Mouse (Mus musculus): ENCODE data around the gene Itga11. TPM values are rescaled to one million over a fixed set of nuclear protein-coding genes. Genes with fewer than 3 reads are reported as not detected.

Gene Itga11
- polyA plus RNA-seq, 1 experiment: 0.47 TPM

DNA sequence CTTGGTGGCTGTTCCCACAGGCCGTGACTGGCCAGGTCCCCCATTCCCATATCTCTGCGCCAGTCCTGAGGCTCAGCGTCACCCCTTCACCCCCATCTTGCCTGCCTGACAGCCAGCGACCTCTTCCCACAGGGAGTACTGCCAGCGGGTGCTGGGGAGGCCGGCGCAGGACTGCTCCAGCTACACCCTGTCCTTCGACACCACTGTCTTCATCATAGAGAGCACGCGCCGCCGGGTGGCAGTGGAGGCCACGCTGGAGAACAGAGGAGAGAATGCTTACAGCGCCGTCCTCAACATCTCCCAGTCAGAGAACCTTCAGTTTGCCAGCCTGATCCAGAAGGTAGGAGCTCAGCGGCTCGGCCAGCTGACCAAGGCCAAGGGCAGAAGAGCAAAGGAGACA is 89.8 kb downstream of the Itga11 start:
- DNase-seq: no peak

DNA sequence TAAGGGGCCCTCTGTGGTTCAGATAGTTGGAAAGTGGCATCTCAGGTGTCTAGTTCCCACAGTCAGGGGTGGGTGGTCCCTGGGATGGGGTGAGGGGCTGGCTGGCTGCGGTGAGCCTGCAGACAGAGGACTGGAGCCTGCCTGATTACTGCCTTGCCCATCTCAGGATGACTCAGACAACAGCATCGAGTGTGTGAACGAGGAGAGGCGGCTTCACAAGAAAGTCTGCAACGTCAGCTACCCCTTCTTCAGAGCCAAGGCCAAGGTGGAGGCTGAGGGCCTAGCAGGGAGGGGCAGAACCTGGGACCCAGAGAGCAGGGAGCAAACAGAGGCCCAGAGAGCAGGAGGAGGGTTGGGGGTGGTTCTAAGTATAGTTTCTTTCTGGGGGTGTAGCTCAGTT is 90.7 kb downstream of the Itga11 start:
- no peak for DNase-seq
- Histone ChIP-seq H3K36me3 (ENCODE audit: control insufficient read depth, insufficient read depth, low read length) (no peaks in the 10 kb centered on the region), H3K4me3 (ENCODE audit: control insufficient read depth, insufficient read depth, low read length) (no peak overlapping the region), H3K4me1 (replicated peaks; ENCODE audit: control insufficient read depth, insufficient read depth, low read length) (peaks cover 3% of the 10 kb centered on the region; the same call in 1 of the 2 replicates), H3K27ac (ENCODE audit: control insufficient read depth, insufficient read depth, low read length) (no peak overlapping the region), H3K27me3 (ENCODE audit: control insufficient read depth, insufficient read depth, low read length) (no peaks in the 10 kb centered on the region)
- WGBS: 89% methylated on average over 5 of the region's 5 CpGs
- TF ChIP-seq POLR2A (IDR thresholded peaks at IDR 0.05; ENCODE audit: control insufficient read depth, extremely low read depth, insufficient read depth, low read length, poor library complexity) (no peak), CTCF (IDR thresholded peaks at IDR 0.05; ENCODE audit: borderline replicate concordance, control insufficient read depth, extremely low read depth, insufficient read depth, low read length, poor library complexity) (no peak)

More for the DNA sequence above, 89.8 kb downstream of the Itga11 start:
- TF ChIP-seq CTCF (IDR thresholded peaks at IDR 0.05; ENCODE audit: borderline replicate concordance, control insufficient read depth, extremely low read depth, insufficient read depth, low read length, poor library complexity): no peak
- no peak for TF ChIP-seq POLR2A (IDR thresholded peaks at IDR 0.05; ENCODE audit: control insufficient read depth, extremely low read depth, insufficient read depth, low read length, poor library complexity)
- no peak overlapping the region for H3K4me3 ChIP-seq (ENCODE audit: control insufficient read depth, insufficient read depth, low read length)
- H3K27ac ChIP-seq (ENCODE audit: control insufficient read depth, insufficient read depth, low read length): no peak overlapping the region
- H3K4me1 ChIP-seq (replicated peaks; ENCODE audit: control insufficient read depth, insufficient read depth, low read length): peaks cover 3% of the 10 kb centered on the region; the same call in 1 of the 2 replicates
- WGBS: 89% methylated on average over 17 of the region's 17 CpGs
- no peaks in the 10 kb centered on the region for H3K36me3 ChIP-seq (ENCODE audit: control insufficient read depth, insufficient read depth, low read length)
- H3K27me3 ChIP-seq (ENCODE audit: control insufficient read depth, insufficient read depth, low read length): no peaks in the 10 kb centered on the region

DNA sequence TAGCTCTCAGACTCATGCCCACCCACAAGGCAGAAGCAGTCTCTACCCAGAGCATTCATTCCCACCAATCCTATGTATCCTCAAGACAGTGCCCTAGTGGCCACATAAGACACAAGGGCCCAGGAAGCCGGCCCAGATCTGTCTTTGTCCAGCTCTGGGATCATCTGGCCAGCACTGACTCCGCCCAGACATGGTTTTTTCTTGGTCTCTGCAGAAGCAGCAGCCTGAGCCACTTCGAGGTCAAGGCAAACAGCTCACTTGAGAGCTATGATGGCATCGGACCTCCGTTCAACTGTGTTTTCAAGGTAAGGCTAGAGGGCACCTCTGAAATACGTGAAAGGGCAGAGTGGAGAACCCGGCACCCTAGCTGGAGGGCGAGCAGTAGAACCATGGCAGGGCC is 95.1 kb downstream of the Itga11 start:
- no peaks in the 10 kb centered on the region for H3K27me3 ChIP-seq (ENCODE audit: control insufficient read depth, insufficient read depth, low read length)
- TF ChIP-seq CTCF (IDR thresholded peaks at IDR 0.05; ENCODE audit: borderline replicate concordance, control insufficient read depth, extremely low read depth, insufficient read depth, low read length, poor library complexity) (no peak), POLR2A (IDR thresholded peaks at IDR 0.05; ENCODE audit: control insufficient read depth, extremely low read depth, insufficient read depth, low read length, poor library complexity) (no peak)
- no peak for DNase-seq
- WGBS: 93% methylated on average over 8 of the region's 8 CpGs
- H3K4me3 ChIP-seq (ENCODE audit: control insufficient read depth, insufficient read depth, low read length): no peak overlapping the region
- H3K27ac ChIP-seq (ENCODE audit: control insufficient read depth, insufficient read depth, low read length): no peak overlapping the region
- H3K36me3 ChIP-seq (ENCODE audit: control insufficient read depth, insufficient read depth, low read length): no peaks in the 10 kb centered on the region
- H3K4me1 ChIP-seq (replicated peaks; ENCODE audit: control insufficient read depth, insufficient read depth, low read length): no peaks in the 10 kb centered on the region

DNA sequence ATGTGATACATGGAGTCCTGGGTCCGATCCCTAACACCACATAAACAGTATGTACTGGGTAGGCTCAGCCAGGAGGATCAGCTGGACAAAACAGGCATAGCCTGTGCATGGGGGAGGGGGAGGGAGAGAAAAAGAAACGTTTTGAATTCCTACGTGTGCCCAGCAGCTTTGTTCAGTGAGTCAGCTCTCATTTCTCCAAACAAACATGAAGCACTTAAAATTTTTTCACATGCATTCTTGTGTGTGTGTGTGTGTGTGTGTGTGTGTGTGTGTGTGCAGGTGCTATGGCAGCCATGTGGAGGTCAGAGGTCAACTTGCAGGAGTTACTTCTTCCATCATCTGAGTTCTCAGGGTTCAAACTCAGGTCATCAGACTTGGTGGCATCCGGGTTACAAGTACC is 97.8 kb downstream of the Itga11 start:
- no peak for DNase-seq
- no peaks in the 10 kb centered on the region for H3K4me1 ChIP-seq (replicated peaks; ENCODE audit: control insufficient read depth, insufficient read depth, low read length)
- 76% methylated on average over 4 of the region's 4 CpGs for whole genome bisulfite sequencing
- H3K27ac ChIP-seq (ENCODE audit: control insufficient read depth, insufficient read depth, low read length): no peak overlapping the region
- no peaks in the 10 kb centered on the region for H3K27me3 ChIP-seq (ENCODE audit: control insufficient read depth, insufficient read depth, low read length)
- TF ChIP-seq CTCF (IDR thresholded peaks at IDR 0.05; ENCODE audit: borderline replicate concordance, control insufficient read depth, extremely low read depth, insufficient read depth, low read length, poor library complexity) (no peak), POLR2A (IDR thresholded peaks at IDR 0.05; ENCODE audit: control insufficient read depth, extremely low read depth, insufficient read depth, low read length, poor library complexity) (no peak)
- H3K36me3 ChIP-seq (ENCODE audit: control insufficient read depth, insufficient read depth, low read length): no peaks in the 10 kb centered on the region
- no peak overlapping the region for H3K4me3 ChIP-seq (ENCODE audit: control insufficient read depth, insufficient read depth, low read length)

DNA sequence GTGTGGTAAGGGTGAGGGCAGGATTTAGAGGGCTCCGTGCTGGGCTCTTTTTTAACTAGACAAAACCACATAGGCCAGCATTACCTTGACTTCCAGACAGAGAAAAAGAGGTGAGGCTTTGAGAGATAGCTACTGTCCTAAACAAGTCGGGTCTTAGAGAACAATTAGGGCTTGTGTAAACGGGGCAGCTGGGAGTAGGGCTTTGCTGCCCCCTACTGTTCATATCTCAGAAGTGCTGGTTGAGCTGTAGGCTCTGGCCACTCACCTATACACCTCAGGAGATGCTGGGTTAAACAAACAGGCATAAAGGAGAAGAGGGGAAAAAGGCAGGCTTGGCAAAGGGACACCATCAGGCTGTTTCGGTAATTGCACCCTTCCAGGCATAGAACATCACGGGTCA is 99.8 kb downstream of the Itga11 start:
- no peak overlapping the region for H3K27ac ChIP-seq (ENCODE audit: control insufficient read depth, insufficient read depth, low read length)
- 11% methylated on average over 5 of the region's 5 CpGs for WGBS
- no peak for TF ChIP-seq CTCF (IDR thresholded peaks at IDR 0.05; ENCODE audit: borderline replicate concordance, control insufficient read depth, extremely low read depth, insufficient read depth, low read length, poor library complexity)
- TF ChIP-seq POLR2A (IDR thresholded peaks at IDR 0.05; ENCODE audit: control insufficient read depth, extremely low read depth, insufficient read depth, low read length, poor library complexity): no peak
- no peaks in the 10 kb centered on the region for H3K36me3 ChIP-seq (ENCODE audit: control insufficient read depth, insufficient read depth, low read length)
- peak; percentile 65 for DNase-seq
- no peaks in the 10 kb centered on the region for H3K4me1 ChIP-seq (replicated peaks; ENCODE audit: control insufficient read depth, insufficient read depth, low read length)
- H3K27me3 ChIP-seq (ENCODE audit: control insufficient read depth, insufficient read depth, low read length): no peaks in the 10 kb centered on the region
- no peak overlapping the region for H3K4me3 ChIP-seq (ENCODE audit: control insufficient read depth, insufficient read depth, low read length)

DNA sequence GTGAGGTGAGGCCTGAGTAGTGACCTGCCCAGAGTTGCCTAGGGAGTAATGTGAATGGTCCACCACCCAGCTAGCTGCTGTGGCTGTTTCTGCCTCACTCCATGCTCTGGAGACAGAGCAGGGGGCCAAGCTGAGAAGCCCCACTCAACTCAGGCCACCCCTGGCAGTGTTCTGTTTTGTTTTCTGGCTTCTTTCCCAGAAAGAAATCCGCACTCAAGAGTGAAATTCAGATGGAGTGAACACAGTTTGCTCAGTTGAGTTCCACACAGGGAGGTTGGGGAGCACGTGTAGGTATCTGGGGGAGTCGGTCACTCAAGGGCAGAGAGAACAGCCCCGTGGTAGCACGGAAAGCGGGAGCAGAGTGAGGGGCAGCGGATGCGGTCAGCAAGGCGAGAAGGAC is 101.1 kb downstream of the Itga11 start:
- no peak overlapping the region for H3K4me3 ChIP-seq (ENCODE audit: control insufficient read depth, insufficient read depth, low read length)
- no peak for DNase-seq
- no peaks in the 10 kb centered on the region for H3K4me1 ChIP-seq (replicated peaks; ENCODE audit: control insufficient read depth, insufficient read depth, low read length)
- H3K27ac ChIP-seq (ENCODE audit: control insufficient read depth, insufficient read depth, low read length): no peak overlapping the region
- TF ChIP-seq CTCF (IDR thresholded peaks at IDR 0.05; ENCODE audit: borderline replicate concordance, control insufficient read depth, extremely low read depth, insufficient read depth, low read length, poor library complexity): no peak
- no peak for TF ChIP-seq POLR2A (IDR thresholded peaks at IDR 0.05; ENCODE audit: control insufficient read depth, extremely low read depth, insufficient read depth, low read length, poor library complexity)
- H3K36me3 ChIP-seq (ENCODE audit: control insufficient read depth, insufficient read depth, low read length): no peaks in the 10 kb centered on the region
- no peaks in the 10 kb centered on the region for H3K27me3 ChIP-seq (ENCODE audit: control insufficient read depth, insufficient read depth, low read length)
- WGBS: 90% methylated on average over 9 of the region's 9 CpGs

DNA sequence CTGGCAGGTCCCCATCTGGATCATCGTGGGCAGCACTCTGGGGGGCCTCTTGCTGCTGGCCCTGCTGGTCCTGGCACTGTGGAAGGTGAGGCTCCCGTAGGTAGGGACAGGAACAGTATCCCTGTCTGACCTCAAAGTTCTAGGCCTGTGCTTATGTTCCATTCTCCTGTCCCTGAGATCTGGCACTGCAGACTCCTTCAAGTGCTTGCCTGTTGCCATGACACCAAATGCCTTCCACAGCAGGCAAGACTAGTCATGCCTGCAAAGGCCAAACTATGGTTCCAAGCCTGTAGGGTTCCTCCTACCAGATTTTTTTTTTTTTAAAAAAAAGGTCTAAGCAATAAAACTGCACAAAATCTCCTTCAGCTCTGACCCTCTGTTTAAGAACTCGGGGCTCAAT is 104.3 kb downstream of the Itga11 start:
- 87% methylated on average over 3 of the region's 3 CpGs for WGBS
- H3K27me3 ChIP-seq (ENCODE audit: control insufficient read depth, insufficient read depth, low read length): no peaks in the 10 kb centered on the region
- no peak overlapping the region for H3K27ac ChIP-seq (ENCODE audit: control insufficient read depth, insufficient read depth, low read length)
- H3K4me1 ChIP-seq (replicated peaks; ENCODE audit: control insufficient read depth, insufficient read depth, low read length): no peaks in the 10 kb centered on the region
- H3K4me3 ChIP-seq (ENCODE audit: control insufficient read depth, insufficient read depth, low read length): no peak overlapping the region
- no peak for DNase-seq
- TF ChIP-seq CTCF (IDR thresholded peaks at IDR 0.05; ENCODE audit: borderline replicate concordance, control insufficient read depth, extremely low read depth, insufficient read depth, low read length, poor library complexity) (no peak), POLR2A (IDR thresholded peaks at IDR 0.05; ENCODE audit: control insufficient read depth, extremely low read depth, insufficient read depth, low read length, poor library complexity) (no peak)
- no peaks in the 10 kb centered on the region for H3K36me3 ChIP-seq (ENCODE audit: control insufficient read depth, insufficient read depth, low read length)

Measured in thymus, adult 2 months (tissue).